Mouse (Mus musculus): ENCODE data around the gene Mex3d.
A peak's percentile ranks its signal among the peaks of the same experiment; 100 is the strongest.

The Mex3d gene

GRCm38 (mm10) chr10:80412656-80413541, 25.4 kb upstream of the Mex3d start:
- DNase-seq (ENCODE audit: low spot score): peak; percentile 62

GRCm38 (mm10) chr10:80407924-80408323, 20.5 kb upstream of the Mex3d start:
- DNase-seq (ENCODE audit: low spot score): no peak

GRCm38 (mm10) chr10:80406684-80407501, 19.4 kb upstream of the Mex3d start, which contains the start of gene Uqcr11:
TSS of gene Uqcr11 (minus strand) at chr10:80406830.
- peak; percentile 94 for DNase-seq (ENCODE audit: low spot score)

- no peak for DNase-seq (ENCODE audit: low spot score)
These were observed 18.2 kb upstream of the Mex3d start for GRCm38 (mm10) chr10:80405481-80406173.

GRCm38 (mm10) chr10:80403044-80403692, 15.7 kb upstream of the Mex3d start:
- peak; percentile 54 for DNase-seq (ENCODE audit: low spot score)

GRCm38 (mm10) chr10:80400704-80401161, 13.3 kb upstream of the Mex3d start:
- DNase-seq (ENCODE audit: low spot score): no peak

- DNase-seq (ENCODE audit: low spot score): no peak
These were observed 12.7 kb upstream of the Mex3d start for GRCm38 (mm10) chr10:80399973-80400703.

GRCm38 (mm10) chr10:80399191-80399972, 11.9 kb upstream of the Mex3d start, which contains the start of gene Mbd3:
TSS of gene Mbd3 (minus strand) at chr10:80399550.
- DNase-seq (ENCODE audit: low spot score): peak; percentile 100

- peak; percentile 98 for DNase-seq (ENCODE audit: low spot score)
These were observed 11.3 kb upstream of the Mex3d start for GRCm38 (mm10) chr10:80398719-80399190.

- DNase-seq (ENCODE audit: low spot score): no peak
These were observed 10.7 kb upstream of the Mex3d start for GRCm38 (mm10) chr10:80398174-80398535.

GRCm38 (mm10) chr10:80397524-80398173, 10.2 kb upstream of the Mex3d start:
- no peak for DNase-seq (ENCODE audit: low spot score)

GRCm38 (mm10) chr10:80396822-80397523, 9.5 kb upstream of the Mex3d start:
- DNase-seq (ENCODE audit: low spot score): no peak

GRCm38 (mm10) chr10:80395025-80395627, 7.7 kb upstream of the Mex3d start:
- DNase-seq (ENCODE audit: low spot score): no peak

- no peak for DNase-seq (ENCODE audit: low spot score)
These were observed 5.2 kb upstream of the Mex3d start for GRCm38 (mm10) chr10:80392687-80393086.

- no peak for DNase-seq (ENCODE audit: low spot score)
These were observed 3.2 kb upstream of the Mex3d start for GRCm38 (mm10) chr10:80390697-80391096.

- DNase-seq (ENCODE audit: low spot score): no peak
These were observed 1.8 kb upstream of the Mex3d start for GRCm38 (mm10) chr10:80389185-80389708.

- DNase-seq (ENCODE audit: low spot score): no peak
These were observed 1.3 kb upstream of the Mex3d start for GRCm38 (mm10) chr10:80388731-80389130.
